Mouse (Mus musculus) olfactory bulb, adult 2 months (tissue): Measurements from ENCODE around the gene Arhgap28. TPM values are rescaled to one million over a fixed set of nuclear protein-coding genes. Genes with fewer than 3 reads are reported as not detected.

Experiments used
- H3K27ac ChIP-seq: fragments of 200-500 bp; 2 replicates; pipeline ENCODE4 v1.5.1; 2012; ENCODE audit warnings: low read depth, low read length; ENCODE audit not compliant: insufficient read depth
- H3K4me1 ChIP-seq: fragments of 200-500 bp; 2 replicates; pipeline ENCODE4 v1.6.1; 2012; ENCODE audit warnings: low read length; ENCODE audit not compliant: control insufficient read depth, insufficient read depth
- H3K4me3 ChIP-seq: fragments of 200-500 bp; 2 replicates; pipeline ENCODE4 v1.5.1; 2012; ENCODE audit warnings: mild to moderate bottlenecking, low read depth, low read length, moderate library complexity; ENCODE audit not compliant: insufficient read depth
- CTCF ChIP-seq: fragments of 200-500 bp; IDR thresholded peaks from 2 replicates; pipeline ENCODE4 v1.5.1; 2012; ENCODE audit warnings: low read depth, mild to moderate bottlenecking, low read length, moderate library complexity; ENCODE audit not compliant: insufficient read depth
- POLR2A ChIP-seq: fragments of 200-500 bp; IDR thresholded peaks from 2 replicates; pipeline ENCODE4 v1.6.1; 2012; ENCODE audit warnings: mild to moderate bottlenecking, low read depth, low read length, moderate library complexity; ENCODE audit not compliant: insufficient read depth
- WGBS: fragments of 180-500 bp; shearing (Covaris S2); methylation state at CpG from one replicate; pipeline ENCODE4 v1.1.7; 2018; 5-methylcytosine and 5-hydroxymethylcytosine counted together
- polyA plus RNA-seq: library from polyadenylated mRNA; stranded (reverse); fragments of >200 nt; gene quantifications from 2 replicates; pipeline ENCODE4 v1.2.4, GENCODE M21; 2012; ENCODE audit warnings: low replicate concordance; ENCODE audit not compliant: missing spikeins, insufficient read depth, insufficient read length

Arhgap28 gene
- polyA plus RNA-seq, 1 experiment: not detected

DNA sequence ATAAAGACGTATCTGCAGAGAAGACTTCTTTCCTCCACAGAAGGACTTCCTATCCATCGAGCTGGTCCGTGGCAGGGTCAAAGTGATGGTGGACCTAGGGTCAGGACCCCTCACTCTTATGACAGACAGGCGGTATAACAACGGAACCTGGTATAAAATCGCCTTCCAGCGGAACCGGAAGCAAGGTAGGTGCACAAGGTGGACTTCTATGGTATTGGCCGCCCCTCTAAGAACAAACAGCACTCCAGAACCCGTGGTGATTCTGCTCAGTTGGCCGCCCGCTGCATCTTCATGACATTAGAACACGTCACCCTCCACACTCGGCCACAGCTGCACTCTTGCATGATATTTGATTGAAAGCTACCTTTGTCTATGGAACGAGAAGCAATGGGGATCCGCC is 194.7 kb downstream of the Arhgap28 start:
- no peak overlapping the region for H3K4me3 ChIP-seq
- WGBS: 86% methylated on average over 16 of the region's 16 CpGs
- no peaks in the 10 kb centered on the region for H3K4me1 ChIP-seq
- TF ChIP-seq CTCF (no peak), POLR2A (no peak)
- no peak overlapping the region for H3K27ac ChIP-seq
